Mouse (Mus musculus) adrenal gland, postnatal 4 days (tissue): ENCODE measurements around the gene Dbn1. TPM values are rescaled to one million over a fixed set of nuclear protein-coding genes. Genes with fewer than 3 reads are reported as not detected.
"Not testable (repeated sequence)": the region's sequence is repeated elsewhere in the genome, so short reads cannot be mapped to it uniquely, and the experiment has no call there.

Experiments
- DNase-seq, 2 experiments: peaks; one replicate each; pipeline ENCODE4 v3.0.0; 2021 to 2022; ENCODE audit warnings: low spot score in 2 of 2, mixed read lengths in 2 of 2
- total RNA-seq, 2 experiments: library from RNA; stranded (reverse); gene quantifications; 2 replicates each; pipeline ENCODE4 v1.2.3; 2021

The Dbn1 gene
- total RNA-seq, 2 experiments from 2014 or later = 56.4 to 75.6 TPM

- no peak for DNase-seq
Measured at GRCm38 (mm10) chr13:55451785-55452549, 35.9 kb downstream of the Dbn1 start.

DNA sequence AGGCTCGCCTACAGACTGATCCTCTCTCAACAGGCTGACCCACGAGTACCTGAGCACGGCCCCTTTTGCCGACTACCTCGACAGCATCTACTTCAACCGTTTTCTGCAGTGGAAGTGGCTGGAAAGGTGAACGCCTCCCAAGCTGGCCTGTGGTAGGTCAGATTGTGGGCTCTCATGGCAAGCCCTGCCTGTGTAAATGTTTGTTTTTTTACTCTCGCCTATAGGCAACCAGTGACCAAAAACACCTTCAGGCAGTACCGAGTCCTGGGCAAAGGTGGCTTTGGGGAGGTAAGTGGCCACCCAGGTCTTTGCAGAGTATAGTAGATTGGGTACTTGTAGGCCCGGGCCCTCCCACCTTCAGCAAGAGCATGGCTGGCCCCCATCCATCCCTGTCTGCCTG is 36.6 kb downstream of the Dbn1 start:
- DNase-seq = no peak

DNA sequence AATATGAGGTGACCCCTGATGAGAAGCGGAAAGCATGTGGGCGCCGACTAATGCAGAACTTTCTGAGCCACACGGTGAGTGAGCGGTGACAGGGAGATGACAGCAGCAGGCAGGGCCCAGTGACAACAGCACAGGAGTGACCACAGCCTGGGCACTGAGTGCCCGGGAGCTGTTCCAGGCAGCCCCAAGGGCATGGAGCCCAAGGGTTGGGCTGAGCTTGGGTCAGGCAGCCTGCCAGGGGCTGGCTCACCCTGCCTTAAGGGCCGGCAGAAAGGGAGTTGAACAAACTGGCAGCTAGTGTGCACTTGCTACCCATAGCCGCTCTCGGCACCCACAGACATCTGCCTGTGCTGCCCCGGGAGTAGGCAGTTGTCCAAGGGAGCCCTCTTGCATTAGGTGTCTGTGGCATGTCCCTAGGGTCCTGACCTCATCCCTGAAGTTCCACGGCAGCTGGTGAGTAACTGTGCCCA is 37.4 kb downstream of the Dbn1 start:
- peak in 1 of 2 experiments; percentile 50 for DNase-seq

DNA sequence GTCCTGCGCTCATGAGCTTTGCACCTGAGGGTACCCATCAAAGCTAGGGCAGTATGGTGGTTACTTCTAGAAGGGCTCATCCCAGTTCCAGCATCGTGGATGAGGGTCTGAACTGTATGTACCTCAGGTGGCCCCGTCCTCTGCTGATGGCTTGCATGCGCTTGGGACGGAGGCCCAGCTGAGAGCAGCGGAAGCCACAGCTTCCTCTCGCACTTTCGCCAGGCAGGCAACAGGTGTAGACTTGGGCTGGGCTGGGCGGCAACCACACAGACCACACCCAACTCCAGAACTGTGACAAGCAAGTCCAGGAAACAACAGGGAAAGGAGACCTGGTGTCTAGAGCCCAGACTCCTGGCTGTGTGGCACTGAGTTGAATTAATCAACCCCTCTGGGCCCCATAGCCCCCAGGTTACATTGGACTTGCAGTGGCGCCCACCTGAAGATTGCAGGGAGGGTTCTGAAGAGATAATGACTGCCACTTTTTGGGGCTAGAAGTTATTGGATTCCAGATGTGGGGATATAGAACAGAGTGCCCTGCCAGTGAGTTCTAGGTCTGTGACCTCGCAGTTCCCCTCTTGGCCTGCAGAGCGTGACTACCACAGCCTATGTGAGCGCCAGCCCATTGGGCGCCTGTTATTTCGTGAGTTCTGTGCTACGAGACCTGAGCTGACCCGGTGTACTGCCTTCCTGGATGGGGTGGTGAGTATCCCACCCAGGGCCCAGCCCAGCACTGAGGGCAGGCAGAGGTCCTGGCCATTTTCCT is 38.1 kb downstream of the Dbn1 start:
- DNase-seq = no peak

DNA sequence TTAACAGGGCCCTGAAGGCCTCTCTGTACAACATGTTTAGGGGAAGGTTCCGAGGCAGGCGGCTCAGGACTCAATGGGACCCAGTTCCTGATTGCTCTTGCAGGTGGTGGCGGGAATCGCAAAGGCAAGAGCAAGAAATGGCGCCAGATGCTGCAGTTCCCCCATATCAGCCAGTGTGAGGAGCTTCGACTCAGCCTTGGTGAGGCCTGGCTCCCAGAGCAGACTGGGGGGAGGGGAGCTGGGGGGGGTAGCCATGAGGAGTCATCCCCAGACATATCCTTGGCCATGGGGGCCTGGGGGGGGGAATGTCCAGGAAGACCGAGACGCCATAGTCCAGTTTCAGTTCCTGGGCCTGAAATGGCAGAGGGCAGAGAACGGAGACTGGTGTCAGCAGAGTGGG is 38.7 kb downstream of the Dbn1 start:
- no peak for DNase-seq

GRCm38 (mm10) chr13:55448131-55448530 is 39.8 kb downstream of the Dbn1 start:
- no peak for DNase-seq

DNA sequence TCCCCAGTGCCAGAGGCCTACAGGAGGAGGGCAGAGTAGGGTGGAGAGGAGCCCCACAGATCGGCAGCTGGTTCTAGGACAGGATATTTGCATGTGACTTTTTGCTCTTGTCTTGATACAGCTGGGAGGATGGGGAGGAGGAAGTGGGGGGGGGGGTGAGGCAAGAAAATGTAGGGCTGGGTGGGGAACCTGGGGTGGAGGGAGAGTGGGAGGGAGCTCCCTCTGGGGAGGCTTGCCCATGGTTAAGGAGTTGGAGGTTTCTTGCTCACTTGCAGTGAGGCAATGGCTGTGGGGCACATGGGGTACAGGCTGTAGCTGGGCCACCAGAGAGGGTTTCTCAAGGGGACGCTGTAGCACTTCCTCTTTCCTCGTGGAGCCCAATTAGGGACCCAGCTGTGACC is 40.4 kb downstream of the Dbn1 start:
- DNase-seq = no peak

GRCm38 (mm10) chr13:55446483-55447105 is 41.3 kb downstream of the Dbn1 start:
- no peak for DNase-seq

DNA sequence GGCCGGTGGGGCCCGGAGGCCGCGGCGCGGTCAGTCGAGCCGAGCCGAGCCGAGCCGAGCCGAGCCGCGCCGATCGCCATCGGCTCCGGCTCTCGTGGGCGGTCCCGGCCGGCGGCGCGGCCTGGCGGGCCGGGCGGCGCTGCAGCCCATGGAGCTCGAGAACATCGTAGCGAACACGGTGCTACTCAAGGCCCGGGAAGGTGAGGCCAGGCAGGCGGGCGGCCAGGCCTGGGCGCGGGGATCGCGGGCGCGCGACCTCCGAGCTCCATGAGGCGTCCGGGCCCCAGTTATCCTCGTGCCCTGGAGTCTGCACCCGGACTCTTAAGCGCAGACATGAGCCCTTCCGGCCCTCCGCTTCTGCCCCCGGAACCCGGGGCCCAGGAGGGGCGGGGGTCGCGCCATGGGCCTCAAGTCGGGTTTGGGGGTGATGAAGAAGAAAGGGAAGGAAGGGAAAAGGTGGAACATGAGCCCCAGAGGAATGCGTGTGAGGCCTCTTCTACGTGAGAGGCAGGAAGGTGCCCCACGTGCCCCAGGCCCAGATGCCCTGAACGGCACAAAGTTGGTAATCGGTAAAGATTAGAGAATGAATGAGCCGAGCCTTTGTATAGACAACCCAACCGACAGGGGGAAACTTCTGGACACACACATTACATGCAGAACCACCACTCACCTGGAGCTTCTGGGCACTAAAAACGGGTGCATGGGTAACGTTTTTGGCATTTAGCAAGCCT is 42.4 kb downstream of the Dbn1 start:
- DNase-seq = no peak

GRCm38 (mm10) chr13:55444937-55445315 is 43.0 kb downstream of the Dbn1 start, which contains the start of gene Grk6:
Grk6 (plus strand) TSS chr13:55445072.
- DNase-seq = peak; percentile 89 to 99

DNA sequence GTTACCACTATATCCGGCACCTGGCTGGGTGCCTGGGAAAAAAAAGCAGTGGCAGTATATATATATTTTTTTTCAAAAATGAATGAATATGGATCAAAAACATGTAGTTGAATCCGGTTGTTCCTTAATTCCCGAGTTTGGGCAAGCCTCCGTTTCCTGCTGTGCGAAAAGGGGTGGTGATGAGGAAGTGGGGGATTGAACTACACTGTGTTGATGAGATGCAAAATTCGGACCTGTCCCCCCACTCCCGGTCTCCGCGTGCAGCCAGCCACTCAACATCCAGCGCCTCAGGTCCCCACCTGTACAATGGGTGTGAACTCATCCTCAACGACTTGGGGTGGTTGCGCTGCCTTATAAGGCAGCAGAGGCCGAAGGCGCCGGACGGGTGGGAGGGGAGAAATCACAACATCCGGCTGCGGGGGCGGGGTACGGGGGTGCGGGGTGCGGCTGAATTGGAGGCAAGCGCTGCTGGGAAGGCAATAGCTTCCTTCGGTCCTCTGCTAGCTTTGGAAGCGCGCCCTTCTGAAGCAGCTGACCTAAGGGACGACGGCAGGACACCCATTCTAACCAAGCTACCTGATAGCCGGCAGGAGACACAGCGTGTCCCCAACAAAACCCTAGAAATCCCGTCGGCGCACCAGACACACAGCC is 43.5 kb downstream of the Dbn1 start:
- no peak for DNase-seq

- DNase-seq = no peak
Measured at GRCm38 (mm10) chr13:55443799-55444285, 44.1 kb downstream of the Dbn1 start.

DNA sequence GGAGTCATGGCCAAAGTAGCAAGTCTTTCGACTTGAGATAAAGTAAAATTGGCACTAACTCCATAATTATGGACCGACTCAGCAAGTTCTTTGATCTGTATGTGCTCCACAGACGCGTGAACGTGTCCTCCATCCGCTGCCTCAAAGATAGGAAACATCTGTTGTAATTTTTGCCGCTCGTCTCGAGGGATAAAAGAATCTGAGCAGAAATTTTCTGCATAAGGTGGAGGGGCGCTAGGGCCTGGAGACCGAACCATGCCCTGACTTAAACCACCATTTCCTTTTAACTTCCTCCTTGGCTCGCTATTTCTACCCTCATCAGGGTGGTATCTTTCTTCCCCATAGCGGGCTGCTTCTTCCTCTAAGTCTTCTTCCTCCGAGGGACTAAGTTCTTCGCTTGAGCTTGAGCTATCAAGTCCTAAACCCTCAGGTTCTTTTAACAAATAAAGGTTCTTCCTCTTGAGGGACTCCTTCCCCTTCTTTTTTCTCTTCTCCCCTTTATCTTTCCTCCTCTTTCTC is 50.7 kb downstream of the Dbn1 start:
- DNase-seq = not testable (repeated sequence)

DNA sequence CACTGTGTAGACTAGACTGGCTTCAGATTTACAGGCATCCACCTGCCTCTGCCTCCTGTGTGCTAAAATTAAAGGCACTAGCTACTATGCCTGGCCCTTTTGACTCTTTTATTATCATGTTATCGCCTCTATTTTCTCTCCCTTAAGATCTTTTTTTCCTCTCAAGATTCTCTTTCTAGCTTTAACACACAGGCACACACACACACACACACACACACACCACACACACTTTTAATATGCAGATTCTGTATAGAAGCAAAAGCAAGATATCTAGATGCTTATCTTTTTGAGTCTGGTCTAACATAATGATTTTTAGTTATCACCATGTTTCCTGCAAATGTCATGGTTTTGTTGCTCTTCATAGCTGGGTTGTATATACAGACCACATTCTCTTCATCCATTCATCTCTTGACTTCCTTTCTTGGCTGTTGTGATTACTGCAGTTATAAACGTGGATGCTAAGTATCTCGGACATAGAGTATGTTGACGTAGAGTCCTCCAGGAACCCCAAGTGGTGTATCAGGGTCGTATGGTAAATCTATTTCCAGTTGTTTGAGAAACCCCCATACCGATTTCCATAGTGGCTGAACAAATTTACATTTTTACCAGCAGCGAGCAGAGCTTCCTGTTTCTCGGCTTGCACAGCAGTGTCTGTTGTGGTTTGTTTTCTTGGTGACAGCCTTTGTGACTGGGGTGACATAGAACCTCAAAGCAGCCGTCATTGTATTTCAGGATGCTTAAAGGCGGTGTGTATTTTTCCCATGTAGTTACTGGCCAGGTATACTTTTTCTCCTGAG is 55.8 kb downstream of the Dbn1 start:
- DNase-seq = no peak

GRCm38 (mm10) chr13:55430566-55430965 is 57.3 kb downstream of the Dbn1 start:
- no peak for DNase-seq

- DNase-seq = no peak
Measured at GRCm38 (mm10) chr13:55429226-55429888, 58.6 kb downstream of the Dbn1 start.

DNA sequence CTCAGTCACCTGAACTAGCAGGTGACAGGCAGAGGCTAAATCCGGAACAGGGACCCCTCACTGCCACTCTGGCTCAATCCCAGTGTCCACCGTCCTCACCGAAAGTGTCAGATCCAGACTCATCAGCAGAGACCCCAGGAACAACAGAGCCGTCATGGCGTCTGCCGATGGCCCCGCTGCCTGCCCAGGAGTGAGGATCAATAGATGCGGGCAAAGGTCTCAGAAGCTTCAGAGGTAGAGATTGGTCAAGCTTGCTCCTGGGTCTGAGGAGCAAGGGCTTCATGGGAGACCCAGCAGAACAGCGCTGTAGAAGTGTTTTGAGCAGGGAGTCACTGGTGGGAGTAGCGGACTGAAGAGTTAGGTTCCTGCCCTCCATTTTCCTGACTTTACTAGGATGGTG is 61.3 kb downstream of the Dbn1 start, which contains the start of gene F12:
F12 (minus strand) TSS at position 181 of the 400 bp plus-strand sequence.
- DNase-seq = no peak
